Mouse (Mus musculus) stomach, embryonic 14.5 days (tissue): ENCODE measurements around the gene Gm49380. TPM values are rescaled to one million over a fixed set of nuclear protein-coding genes. Genes with fewer than 3 reads are reported as not detected.

Experiments used
- ATAC-seq: fragments of 200-750 bp; cut with Nextera tagmentation; 2 replicates; pipeline ENCODE4 v1.8.0; 2017; ENCODE audit warnings: low read depth, moderate TSS enrichment; ENCODE audit not compliant: insufficient number of reproducible peaks, insufficient read depth, low FRiP score
- H3K27ac ChIP-seq: fragments of 300-500 bp; sonication (generic); 2 replicates; pipeline ENCODE4 v1.5.1; 2014; ENCODE audit warnings: mild to moderate bottlenecking, low read length, moderate library complexity, mixed read lengths
- H3K27me3 ChIP-seq: fragments of 300-500 bp; sonication (generic); 2 replicates; pipeline ENCODE4 v1.6.1; 2014; ENCODE audit warnings: low read length, control low read depth, mixed read lengths; ENCODE audit not compliant: control insufficient read depth, insufficient read depth
- H3K36me3 ChIP-seq: fragments of 300-500 bp; sonication (generic); 2 replicates; pipeline ENCODE4 v1.6.1; 2014; ENCODE audit warnings: mild to moderate bottlenecking, control low read depth, low read length, moderate library complexity, mixed read lengths; ENCODE audit not compliant: control insufficient read depth, insufficient read depth
- H3K4me1 ChIP-seq: fragments of 300-500 bp; sonication (generic); 2 replicates; pipeline ENCODE4 v1.6.1; 2014; ENCODE audit warnings: low read length, control low read depth, mixed read lengths; ENCODE audit not compliant: control insufficient read depth, insufficient read depth
- H3K4me2 ChIP-seq: fragments of 300-500 bp; sonication (generic); replicated peaks from 2 replicates; pipeline ENCODE4 v1.6.1; 2014; ENCODE audit warnings: low read depth, low read length, control low read depth
- H3K4me3 ChIP-seq: fragments of 300-500 bp; sonication (generic); 2 replicates; pipeline ENCODE4 v1.5.1; 2014; ENCODE audit warnings: low read depth, low read length, control low read depth
- H3K9ac ChIP-seq: fragments of 300-500 bp; sonication (generic); replicated peaks from 2 replicates; pipeline ENCODE4 v1.6.1; 2014; ENCODE audit warnings: low read depth, mild to moderate bottlenecking, control low read depth, low read length, moderate library complexity, mixed read lengths
- H3K9me3 ChIP-seq: fragments of 300-500 bp; sonication (generic); 2 replicates; pipeline ENCODE4 v1.6.1; 2016; ENCODE audit warnings: low read depth, low read length, control low read depth; ENCODE audit not compliant: control insufficient read depth
- WGBS: fragments of 180-500 bp; shearing (Covaris S2); extraction: QIAGEN DNeasy Blood & Tissue Kit; methylation state at CpG from one replicate; pipeline ENCODE4 v1.1.7; 2014; 5-methylcytosine and 5-hydroxymethylcytosine counted together
- polyA plus RNA-seq: library from polyadenylated mRNA; unstranded; fragments of >200 nt; fragmentation: Nextera tagmentation; extraction: Ambion mirVana; gene quantifications from 2 replicates; pipeline ENCODE4 v1.2.1, GENCODE M21; 2014

The Gm49380 gene
- polyA plus RNA-seq, 1 experiment from 2014 or later: 0.52 TPM

DNA sequence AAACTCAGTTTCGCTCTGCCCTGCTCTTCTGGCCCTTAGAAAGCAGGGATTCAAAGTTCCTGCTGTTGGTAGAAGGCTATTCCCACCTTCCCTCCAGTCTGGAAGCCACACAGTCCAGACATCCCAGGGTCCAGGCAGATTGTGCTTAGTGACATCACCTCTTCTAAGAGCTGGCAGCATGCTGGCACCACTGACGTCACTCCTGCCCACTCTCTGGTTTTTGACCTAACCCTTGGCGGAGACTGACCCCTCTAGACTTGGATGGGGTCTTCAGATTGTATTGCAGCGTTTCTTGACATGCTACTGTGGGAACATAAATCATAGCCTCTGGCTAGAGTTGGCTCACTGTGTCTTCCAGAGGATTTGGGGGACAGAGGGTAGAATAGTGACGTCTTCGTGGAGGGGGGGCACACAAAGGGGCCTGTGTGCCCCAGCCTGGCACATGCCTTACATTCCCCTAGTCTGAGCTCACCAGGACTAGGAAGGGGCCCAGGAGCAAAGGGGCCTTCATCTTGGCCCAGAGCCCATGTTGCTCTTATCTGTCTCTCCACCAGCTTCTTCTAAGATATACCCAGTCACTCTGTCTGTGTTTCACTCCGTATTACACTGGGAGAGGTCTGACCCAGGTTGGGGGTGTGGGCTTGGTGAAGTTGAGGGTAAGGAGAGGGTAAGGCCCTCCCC, 22.6 kb upstream of the Gm49380 start:
- 46% methylated on average over 7 of the region's 7 CpGs for WGBS
- Histone ChIP-seq H3K4me1 (peaks cover 34% of the 10 kb centered on the region), H3K4me3 (peak overlapping the region; percentile 62), H3K9ac (peak overlapping the region; percentile 52), H3K27ac (peak overlapping the region; percentile 70; the same call in 1 of the 2 replicates), H3K9me3 (no peaks in the 10 kb centered on the region), H3K27me3 (no peaks in the 10 kb centered on the region), H3K4me2 (peak overlapping the region; percentile 82), H3K36me3 (peaks cover 11% of the 10 kb centered on the region)
- ATAC-seq: no peak

DNA sequence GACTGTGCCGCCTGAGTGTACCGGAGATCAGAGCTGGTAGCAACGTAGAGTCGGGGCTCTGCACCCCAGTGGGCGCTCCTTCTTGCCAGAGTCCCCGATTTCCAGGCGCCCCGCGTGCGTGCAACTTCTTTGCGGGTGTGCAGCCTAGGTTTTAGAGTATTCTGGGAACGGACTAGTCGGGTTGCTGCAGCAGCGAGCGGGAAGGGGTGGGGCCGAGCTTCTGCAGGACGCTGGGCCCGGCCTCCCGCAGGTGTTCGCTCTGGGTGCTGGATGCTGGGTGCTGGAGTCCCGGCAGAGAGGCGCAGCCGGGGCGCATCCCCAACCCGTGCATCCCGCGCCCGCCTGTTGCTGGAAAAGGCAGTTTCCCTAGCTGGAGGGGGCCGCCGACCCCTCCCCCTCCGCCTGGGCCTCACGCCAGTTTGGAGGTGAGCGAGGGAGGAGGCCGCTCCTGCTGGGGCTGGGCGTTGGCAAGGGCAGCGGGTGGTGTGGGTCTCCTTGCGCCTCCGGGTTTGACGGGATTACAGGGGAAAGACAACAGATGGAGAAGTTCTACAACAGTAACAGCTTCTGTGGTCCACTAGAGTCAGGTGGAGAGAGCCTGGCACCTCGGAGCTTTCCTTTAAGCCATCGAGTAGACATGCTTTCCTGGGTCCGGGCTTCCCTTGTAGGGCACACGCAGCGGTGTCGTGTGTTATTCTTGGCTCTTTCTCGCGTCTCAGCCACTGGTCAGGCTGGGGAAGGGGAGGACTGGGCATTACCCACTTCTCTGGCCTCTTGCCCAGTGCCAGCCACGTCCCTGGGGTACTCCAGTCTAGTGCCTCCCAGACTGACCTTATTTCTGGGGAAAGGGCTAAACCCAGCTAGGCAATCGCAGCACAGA, 21.8 kb upstream of the Gm49380 start:
- peaks cover 42% of the 10 kb centered on the region for H3K4me1 ChIP-seq
- peaks cover 11% of the 10 kb centered on the region for H3K36me3 ChIP-seq
- H3K4me2 ChIP-seq: peak overlapping the region; percentile 82
- H3K9ac ChIP-seq: peak overlapping the region; percentile 52
- 3% methylated on average over 49 of the region's 49 CpGs for WGBS
- peak overlapping the region; percentile 62 for H3K4me3 ChIP-seq
- peak; percentile 4; the same call in 1 of the 2 replicates for ATAC-seq
- H3K27ac ChIP-seq: peak overlapping the region; percentile 70; the same call in 1 of the 2 replicates
- H3K9me3 ChIP-seq: no peaks in the 10 kb centered on the region
- no peaks in the 10 kb centered on the region for H3K27me3 ChIP-seq

DNA sequence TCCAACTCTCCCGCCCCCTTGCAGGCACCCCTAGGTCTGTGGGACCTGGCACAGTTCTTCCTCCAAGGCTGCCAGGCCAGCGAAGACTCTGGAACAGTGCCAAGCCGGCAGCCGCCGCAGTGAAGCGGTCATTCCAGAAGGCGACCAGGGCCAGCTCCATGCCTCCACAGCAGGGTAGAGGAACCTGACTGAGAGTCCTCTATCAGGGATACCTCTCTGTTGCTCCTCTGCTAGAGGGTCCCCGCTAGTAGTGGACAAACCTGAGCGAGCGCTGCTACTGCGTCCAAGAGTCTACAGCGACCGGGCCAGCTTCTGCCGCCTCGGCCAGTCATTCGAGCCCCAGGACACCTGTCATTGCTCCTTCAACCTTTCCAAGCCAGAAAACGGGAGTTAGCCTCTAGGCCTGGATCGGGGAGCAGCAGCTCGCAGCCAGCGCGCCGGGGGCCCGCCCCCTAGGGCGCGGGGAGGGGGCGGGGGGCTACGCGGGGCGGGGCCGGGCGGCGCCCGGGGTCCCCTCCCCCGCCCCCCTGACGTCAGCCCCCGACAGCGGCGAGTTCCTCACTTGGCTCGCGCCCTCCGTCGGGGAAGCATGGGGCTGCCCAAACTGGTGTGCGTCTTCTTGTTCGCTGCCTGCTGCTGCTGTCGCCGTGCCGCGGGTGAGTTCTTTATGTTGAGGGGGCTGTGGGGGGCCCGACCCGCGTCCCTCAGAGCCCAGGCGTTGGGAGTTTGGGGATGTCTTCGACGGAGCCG, 21.0 kb upstream of the Gm49380 start, which contains the start of gene Mcam:
Mcam (plus strand) TSS at position 369 of the 750 bp plus-strand sequence.
- Histone ChIP-seq H3K27ac (peak within 1 kb of the TSS; percentile 70; the same call in 1 of the 2 replicates), H3K4me2 (peak within 1 kb of the TSS; percentile 82), H3K9me3 (no peaks in the 10 kb centered on the region), H3K9ac (peak within 1 kb of the TSS; percentile 52), H3K4me3 (peak within 1 kb of the TSS; percentile 62), H3K4me1 (peaks cover 44% of the 10 kb centered on the region), H3K36me3 (peaks cover 3% of the 10 kb centered on the region), H3K27me3 (no peaks in the 10 kb centered on the region)
- peak; percentile 30; the same call in 1 of the 2 replicates for ATAC-seq
- under 1% methylated on average over 47 of the region's 55 CpGs for WGBS

DNA sequence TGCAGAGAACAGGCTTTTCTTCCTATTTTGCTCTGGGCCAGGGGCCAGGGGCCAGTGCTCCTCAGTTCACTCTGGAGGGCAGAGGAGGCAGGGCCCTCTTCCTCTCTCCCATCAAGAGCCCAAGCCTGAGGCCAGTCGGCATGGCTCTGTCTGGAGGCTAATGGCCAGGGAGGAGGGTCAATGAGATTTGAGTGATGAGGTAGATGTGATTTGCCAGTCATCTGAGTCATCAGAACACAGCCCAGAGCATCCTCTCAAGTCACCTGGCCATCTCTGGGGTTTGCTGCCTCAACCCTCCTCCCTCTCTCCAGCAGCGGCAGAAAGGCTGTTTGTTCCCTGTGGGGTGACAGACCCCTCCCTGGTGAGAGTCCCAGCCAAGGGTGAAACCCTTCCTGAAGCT, 20.0 kb upstream of the Gm49380 start:
- Histone ChIP-seq H3K27ac (peak overlapping the region; percentile 70; the same call in 1 of the 2 replicates), H3K27me3 (no peaks in the 10 kb centered on the region), H3K4me1 (peaks cover 46% of the 10 kb centered on the region), H3K4me3 (peak overlapping the region; percentile 62), H3K9ac (no peak overlapping the region), H3K4me2 (peak overlapping the region; percentile 82), H3K36me3 (no peaks in the 10 kb centered on the region), H3K9me3 (no peaks in the 10 kb centered on the region)
- no peak for ATAC-seq
- WGBS: 17% methylated on average over 2 of the region's 2 CpGs

DNA sequence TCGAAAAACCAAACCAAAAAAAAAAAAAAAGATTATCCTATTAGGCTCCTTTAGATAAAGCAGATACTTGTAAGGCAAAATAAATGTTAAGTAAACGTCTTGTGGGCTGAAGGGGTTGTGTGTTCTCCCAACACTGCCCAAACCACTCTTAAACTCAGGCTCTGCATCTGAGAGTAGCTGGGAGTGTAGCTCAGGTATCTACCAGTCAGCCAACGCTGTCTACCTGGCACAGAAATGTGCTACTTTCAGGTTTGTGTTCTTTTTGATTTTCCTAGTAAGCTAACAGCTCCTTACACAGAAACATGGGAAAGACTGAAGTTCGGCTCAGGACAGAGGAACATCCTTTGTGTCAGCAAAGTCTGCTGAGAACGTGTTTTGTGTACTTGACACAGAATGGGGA, 18.9 kb upstream of the Gm49380 start:
- H3K9ac ChIP-seq: no peak overlapping the region
- 59% methylated on average over 5 of the region's 5 CpGs for WGBS
- H3K4me1 ChIP-seq: peaks cover 46% of the 10 kb centered on the region
- no peak overlapping the region for H3K4me3 ChIP-seq
- no peak overlapping the region for H3K4me2 ChIP-seq
- ATAC-seq: no peak
- no peaks in the 10 kb centered on the region for H3K27me3 ChIP-seq
- no peak overlapping the region for H3K27ac ChIP-seq
- no peaks in the 10 kb centered on the region for H3K36me3 ChIP-seq
- H3K9me3 ChIP-seq: no peaks in the 10 kb centered on the region

DNA sequence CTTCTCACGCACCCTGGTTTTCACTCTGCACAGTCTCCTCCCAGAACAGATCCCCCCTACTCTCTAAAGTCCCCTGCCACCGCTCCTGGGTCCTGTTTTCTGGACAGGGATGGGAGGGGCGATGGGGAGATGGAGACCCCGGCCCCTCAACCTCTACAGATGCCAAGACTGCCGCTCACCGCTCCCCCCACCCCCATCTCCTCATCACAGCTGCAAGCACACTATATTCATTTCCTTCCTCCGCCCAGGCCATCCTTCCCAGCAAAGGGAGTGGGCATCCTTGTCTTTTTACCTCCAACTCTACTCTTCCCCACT, 17.9 kb upstream of the Gm49380 start:
- WGBS: 56% methylated on average over 7 of the region's 7 CpGs
- Histone ChIP-seq H3K4me1 (peaks cover 45% of the 10 kb centered on the region), H3K4me2 (0 out of 2 replicates have a peak overlapping the region, but pooled peaks have one; percentile 53), H3K4me3 (no peak overlapping the region), H3K27me3 (no peaks in the 10 kb centered on the region), H3K9ac (no peak overlapping the region), H3K9me3 (no peaks in the 10 kb centered on the region), H3K27ac (peak overlapping the region; percentile 84), H3K36me3 (no peaks in the 10 kb centered on the region)
- no peak for ATAC-seq

- Histone ChIP-seq H3K27me3 (no peaks in the 10 kb centered on the region), H3K4me2 (peak overlapping the region; percentile 53), H3K9me3 (no peaks in the 10 kb centered on the region), H3K27ac (peak overlapping the region; percentile 84), H3K36me3 (no peaks in the 10 kb centered on the region), H3K4me1 (peaks cover 41% of the 10 kb centered on the region), H3K9ac (no peak overlapping the region), H3K4me3 (peak overlapping the region; percentile 22; the same call in 1 of the 2 replicates)
- WGBS: 25% methylated on average over 19 of the region's 19 CpGs
- peak; percentile 10; the same call in 1 of the 2 replicates for ATAC-seq
These were observed 17.4 kb upstream of the Gm49380 start for GRCm38 (mm10) chr9:44130581-44131275.
